Comparison of ENCODE assay signal across 11 mouse cellular contexts in the genomic region with DNA sequence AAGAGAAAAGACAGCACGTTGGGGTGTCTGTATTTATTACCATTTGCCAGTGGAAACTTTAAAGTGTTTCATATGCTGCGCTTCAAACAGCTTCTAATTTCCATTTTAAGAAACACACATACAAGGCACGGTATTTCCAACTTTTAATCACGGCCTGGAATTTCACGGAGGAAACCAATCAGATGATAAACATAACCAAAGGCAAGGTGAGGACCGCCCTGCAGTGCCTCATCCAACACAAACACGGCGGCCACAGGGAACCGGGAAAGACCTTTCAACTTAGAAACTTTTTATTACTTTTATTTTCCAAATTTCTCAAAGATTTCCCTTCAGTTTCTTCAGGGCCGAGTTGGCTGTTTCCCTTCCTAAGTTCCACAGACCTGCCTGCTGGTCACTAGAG. TPM values are rescaled to one million over a fixed set of nuclear protein-coding genes. Genes with fewer than 3 reads are reported as not detected.
DNase-seq lines count a peak whose midpoint lies in the region; ATAC-seq and TF ChIP-seq lines count a peak whose summit lies in the region.
"Had no signal": no experiment of that assay in that cellular context is flagged by ENCODE, and none has a peak within 500 bp of the region (broad histone marks: within the 10 kb centered on the region; RNA-seq: fewer than 3 reads in every experiment).

No protein-coding gene starts in this region.

- peak overlapping the region; percentile 94; the same call in 1 of the 2 replicates for H3K4me3 ChIP-seq in heart, embryonic 10.5 days
- peak overlapping the region; percentile 98; the same call in 1 of the 2 replicates for H3K4me3 ChIP-seq in lung, embryonic 14.5 days (ENCODE audit: low read depth, low read length)
- peak overlapping the region; percentile 0; the same call in 1 of the 2 replicates for H3K4me3 ChIP-seq in intestine, embryonic 16.5 days (ENCODE audit: low read length)
- H3K4me3 ChIP-seq in neural tube, embryonic 15.5 days (replicated peaks) = peak overlapping the region; percentile 78; the same call in 1 of the 2 replicates
- H3K4me3 ChIP-seq: erythroblast, embryonic 14.5 days had no signal

- intact Hi-C loops in heart, postnatal 36 days (cut with DNase I) = no loop called here

- ATAC-seq in lung, embryonic 14.5 days (ENCODE audit: insufficient read depth) = no peak
- no peak for ATAC-seq in intestine, embryonic 16.5 days
- ATAC-seq in neural tube, embryonic 15.5 days (ENCODE audit: low FRiP score) = no peak

- H3K27ac ChIP-seq in heart, embryonic 10.5 days = no peak overlapping the region
- no peak overlapping the region for H3K27ac ChIP-seq in lung, embryonic 14.5 days (ENCODE audit: low read depth)
- no peak overlapping the region for H3K27ac ChIP-seq in intestine, embryonic 16.5 days (ENCODE audit: low read length)
- no peak overlapping the region for H3K27ac ChIP-seq in neural tube, embryonic 15.5 days (replicated peaks)

- H3K4me1 ChIP-seq in heart, embryonic 10.5 days = peaks cover 62% of the 10 kb centered on the region
- peaks cover 10% of the 10 kb centered on the region; the same call in 1 of the 2 replicates for H3K4me1 ChIP-seq in lung, embryonic 14.5 days (ENCODE audit: insufficient read depth)
- H3K4me1 ChIP-seq in intestine, embryonic 16.5 days (ENCODE audit: control insufficient read depth, insufficient read depth, low read length) = peaks cover 42% of the 10 kb centered on the region
- H3K4me1 ChIP-seq in neural tube, embryonic 15.5 days = peaks cover 49% of the 10 kb centered on the region

- H3K27me3 ChIP-seq in heart, embryonic 10.5 days (ENCODE audit: insufficient read depth, poor library complexity, severe bottlenecking) = no peaks in the 10 kb centered on the region
- no peaks in the 10 kb centered on the region for H3K27me3 ChIP-seq in lung, embryonic 14.5 days (ENCODE audit: insufficient read depth, low read length)
- no peaks in the 10 kb centered on the region for H3K27me3 ChIP-seq in intestine, embryonic 16.5 days (replicated peaks; ENCODE audit: control insufficient read depth, insufficient read depth, low read length)
- no peaks in the 10 kb centered on the region for H3K27me3 ChIP-seq in neural tube, embryonic 15.5 days (replicated peaks)

- no peaks in the 10 kb centered on the region for H3K9me3 ChIP-seq in heart, embryonic 10.5 days
- H3K9me3 ChIP-seq in lung, embryonic 14.5 days (ENCODE audit: low read depth, low read length) = no peaks in the 10 kb centered on the region
- no peaks in the 10 kb centered on the region for H3K9me3 ChIP-seq in intestine, embryonic 16.5 days (ENCODE audit: control insufficient read depth, low read length)
- no peaks in the 10 kb centered on the region for H3K9me3 ChIP-seq in neural tube, embryonic 15.5 days (replicated peaks)

- 67% methylated on average over 10 of the region's 10 CpGs for WGBS in heart, embryonic 10.5 days
- WGBS in lung, embryonic 14.5 days = 50% methylated on average over 10 of the region's 10 CpGs
- WGBS in intestine, embryonic 16.5 days = 37% methylated on average over 10 of the region's 10 CpGs
- WGBS in neural tube, embryonic 15.5 days = 81% methylated on average over 10 of the region's 10 CpGs

- DNase-seq in heart, embryonic 10.5 days (ENCODE audit: low spot score) = no peak
- DNase-seq in heart, postnatal 36 days = no peak
- no peak for DNase-seq in lung, embryonic 14.5 days
- DNase-seq in lung, adult 18-20 months = no peak
- no peak for DNase-seq in spleen, postnatal 10 days (ENCODE audit: low spot score in 2 of 2)
- DNase-seq in ovary, postnatal 10 days (ENCODE audit: low spot score) = no peak

- 0 out of 2 replicates have a peak, but pooled peaks cover 2% of the 10 kb centered on the region for H3K36me3 ChIP-seq in heart, embryonic 10.5 days
- H3K36me3 ChIP-seq in lung, embryonic 14.5 days (ENCODE audit: insufficient read depth) = no peaks in the 10 kb centered on the region
- H3K36me3 ChIP-seq in intestine, embryonic 16.5 days (ENCODE audit: control insufficient read depth, insufficient read depth, low read length) = no peaks in the 10 kb centered on the region
- no peaks in the 10 kb centered on the region for H3K36me3 ChIP-seq in neural tube, embryonic 15.5 days

- no peak for TF ChIP-seq CTCF in lung, embryonic 14.5 days (IDR thresholded peaks at IDR 0.05; ENCODE audit: low read depth)

- peak overlapping the region; percentile 94 for H3K4me2 ChIP-seq in lung, embryonic 14.5 days
- peak overlapping the region; percentile 89 for H3K4me2 ChIP-seq in intestine, embryonic 16.5 days (ENCODE audit: low read depth, low read length)
- H3K4me2 ChIP-seq in neural tube, embryonic 15.5 days = peak overlapping the region; percentile 81

- no peak overlapping the region for H3K9ac ChIP-seq in lung, embryonic 14.5 days
- H3K9ac ChIP-seq in intestine, embryonic 16.5 days (ENCODE audit: low read depth, low read length) = 0 out of 2 replicates have a peak overlapping the region, but pooled peaks have one; percentile 21
- no peak overlapping the region for H3K9ac ChIP-seq in neural tube, embryonic 15.5 days (replicated peaks)

RNA-seq across cellular contexts. Expression of a gene that starts 2.8 kb away (rescaled TPM):
- 27.8 and 33.1 TPM in 2 replicates for polyA plus RNA-seq in heart, embryonic 10.5 days (2016; fragmentation: Nextera tagmentation; extraction: Ambion mirVana)
- total RNA-seq in heart, postnatal 36 days (2021) = 10 to 100 TPM; 54.6 to 62.5 TPM
- polyA plus RNA-seq in lung, embryonic 14.5 days (2014; fragmentation: Nextera tagmentation; extraction: Ambion mirVana) = 45.1 and 47.5 TPM in 2 replicates
- polyA plus RNA-seq in intestine, embryonic 16.5 days (2015; fragmentation: Nextera tagmentation; extraction: Ambion mirVana) = 30.1 and 32.5 TPM in 2 replicates
- 30.2 and 33.7 TPM in 2 replicates for polyA plus RNA-seq in neural tube, embryonic 15.5 days (2015; fragmentation: Nextera tagmentation; extraction: Ambion mirVana)

RNA-seq across cellular contexts. Expression of a gene that starts 31.9 kb away (rescaled TPM):
- polyA plus RNA-seq in heart, embryonic 10.5 days (2016; fragmentation: Nextera tagmentation; extraction: Ambion mirVana) = 0.21 and 0.30 TPM in 2 replicates
- total RNA-seq in heart, postnatal 36 days (2021) = not detected
- polyA plus RNA-seq in lung, embryonic 14.5 days (2014; fragmentation: Nextera tagmentation; extraction: Ambion mirVana) = 0.50 and 0.68 TPM in 2 replicates
- 1.2 TPM in 2 replicates for polyA plus RNA-seq in intestine, embryonic 16.5 days (2015; fragmentation: Nextera tagmentation; extraction: Ambion mirVana)
- 1.4 and 2.8 TPM in 2 replicates for polyA plus RNA-seq in neural tube, embryonic 15.5 days (2015; fragmentation: Nextera tagmentation; extraction: Ambion mirVana)
- total RNA-seq: hematopoietic stem cell, adult 5-6 weeks had no signal
- polyA plus RNA-seq: erythroblast, embryonic 14.5 days; neural tube, embryonic 11.5 days had no signal

RNA-seq across cellular contexts. Expression of a gene that starts 42.1 kb away (rescaled TPM):
- 14.5 and 14.6 TPM in 2 replicates for polyA plus RNA-seq in heart, embryonic 10.5 days (2016; fragmentation: Nextera tagmentation; extraction: Ambion mirVana)
- total RNA-seq in heart, postnatal 36 days (2021) = 1 to 10 TPM; 2.9 to 3.0 TPM
- 10.3 and 10.7 TPM in 2 replicates for polyA plus RNA-seq in lung, embryonic 14.5 days (2014; fragmentation: Nextera tagmentation; extraction: Ambion mirVana)
- 20.4 and 29.1 TPM in 2 replicates for polyA plus RNA-seq in intestine, embryonic 16.5 days (2015; fragmentation: Nextera tagmentation; extraction: Ambion mirVana)
- 1.9 and 11.8 TPM in 2 replicates for polyA plus RNA-seq in neural tube, embryonic 15.5 days (2015; fragmentation: Nextera tagmentation; extraction: Ambion mirVana)

Comparison
In these comparisons a context has a peak if more than half of its experiments do, and no peak if none do; other contexts are left out.
1. H3K4me3 ChIP-seq: peak in every context shown above with its lines; median percentile 98 in lung, embryonic 14.5 days; 94 in heart, embryonic 10.5 days; 78 in neural tube, embryonic 15.5 days; 0 in intestine, embryonic 16.5 days.